Mouse (Mus musculus) heart, embryonic 14.5 days (tissue): ENCODE results near the gene Klrc2. TPM values are rescaled to one million over a fixed set of nuclear protein-coding genes. Genes with fewer than 3 reads are reported as not detected.

Source experiments
- ATAC-seq: fragments of 200-750 bp; cut with Nextera tagmentation; 2 replicates; pipeline ENCODE4 v1.8.0; 2017; ENCODE audit warnings: low read depth, moderate TSS enrichment; ENCODE audit not compliant: insufficient number of reproducible peaks, insufficient read depth, low FRiP score
- H3K27ac ChIP-seq, 2 experiments: fragments of 200-500 bp in 1 of 2; fragments of 300-500 bp in 1 of 2; sonication (generic) in 1 of 2; replicated peaks in 1 of 2; 2 replicates each; pipeline ENCODE4 v1.5.1; 2012 to 2014; ENCODE audit warnings: low read depth in 2 of 2, low read length in 2 of 2, control low read depth in 1 of 2, mild to moderate bottlenecking in 1 of 2, mixed read lengths in 1 of 2; ENCODE audit not compliant: control insufficient read depth in 1 of 2, insufficient read depth in 1 of 2
- H3K27me3 ChIP-seq: fragments of 300-500 bp; sonication (generic); 2 replicates; pipeline ENCODE4 v1.6.1; 2014; ENCODE audit warnings: mild to moderate bottlenecking, low read length, control low read depth; ENCODE audit not compliant: control insufficient read depth, insufficient read depth
- H3K36me3 ChIP-seq: fragments of 300-500 bp; sonication (generic); 2 replicates; pipeline ENCODE4 v1.6.1; 2014; ENCODE audit warnings: mild to moderate bottlenecking, control low read depth, low read length, mixed read lengths; ENCODE audit not compliant: control insufficient read depth, insufficient read depth
- H3K4me1 ChIP-seq, 2 experiments: fragments of 200-500 bp in 1 of 2; fragments of 300-500 bp in 1 of 2; sonication (generic) in 1 of 2; 2 replicates each; pipeline ENCODE4 v1.6.1; 2012 to 2014; ENCODE audit warnings: low read length in 2 of 2, control low read depth in 1 of 2, mixed read lengths in 1 of 2; ENCODE audit not compliant: control insufficient read depth in 2 of 2, insufficient read depth in 2 of 2
- H3K4me2 ChIP-seq: fragments of 300-500 bp; sonication (generic); 2 replicates; pipeline ENCODE4 v1.6.1; 2014; ENCODE audit warnings: mild to moderate bottlenecking, low read length
- H3K4me3 ChIP-seq, 2 experiments: fragments of 200-500 bp in 1 of 2; fragments of 300-500 bp in 1 of 2; sonication (generic) in 1 of 2; 2 replicates each; pipeline ENCODE4 v1.5.1; 2012 to 2014; ENCODE audit warnings: low read length in 2 of 2, mild to moderate bottlenecking in 2 of 2, control low read depth in 1 of 2, low read depth in 1 of 2, moderate library complexity in 1 of 2; ENCODE audit not compliant: control insufficient read depth in 1 of 2, insufficient read depth in 1 of 2
- H3K9ac ChIP-seq: fragments of 300-500 bp; sonication (generic); 2 replicates; pipeline ENCODE4 v1.6.1; 2014; ENCODE audit warnings: mild to moderate bottlenecking, low read length
- H3K9me3 ChIP-seq: fragments of 300-500 bp; sonication (generic); 2 replicates; pipeline ENCODE4 v1.6.1; 2016; ENCODE audit warnings: low read length, control low read depth; ENCODE audit not compliant: control insufficient read depth
- WGBS: fragments of 180-500 bp; shearing (Covaris S2); extraction: QIAGEN DNeasy Blood & Tissue Kit; methylation state at CpG from one replicate; pipeline ENCODE4 v1.1.7; 2014; 5-methylcytosine and 5-hydroxymethylcytosine counted together
- microRNA-seq: library from miRNA; unstranded; fragments of <30 nt; microRNA quantifications from one replicate; pipeline ENCODE4, GENCODE M21; 2016
- polyA plus RNA-seq: library from polyadenylated mRNA; unstranded; fragments of >200 nt; fragmentation: Nextera tagmentation; extraction: Ambion mirVana; gene quantifications from 2 replicates; pipeline ENCODE4 v1.2.1, GENCODE M21; 2014

Gene Klrc2
- polyA plus RNA-seq, 1 experiment from 2014 or later = not detected

DNA sequence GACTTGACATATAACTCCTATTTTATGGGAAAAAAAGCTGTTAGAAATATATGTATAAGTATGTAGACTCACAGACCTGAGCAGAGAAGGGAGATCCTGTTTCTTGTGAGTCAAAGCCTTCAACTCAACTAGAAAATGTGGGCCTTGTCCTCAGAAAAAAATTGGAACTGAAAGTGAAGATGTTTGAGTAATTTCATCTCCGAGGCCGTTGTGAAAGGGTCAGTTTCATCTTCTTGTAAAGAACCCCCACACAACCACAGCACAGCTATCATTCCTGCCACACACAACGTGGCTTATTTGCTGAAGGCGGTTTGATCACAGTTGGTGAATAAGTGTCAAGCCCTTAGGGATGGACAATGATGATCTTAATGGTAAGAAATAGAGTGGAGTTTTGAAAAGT, 36.8 kb downstream of the Klrc2 start, which contains the start of gene Klrk1:
Klrk1 (minus strand) TSS at position 130 of the 400 bp plus-strand sequence.
- no peak within 1 kb of the TSS for H3K4me3 ChIP-seq
- H3K27ac ChIP-seq = no peak within 1 kb of the TSS
- H3K9ac ChIP-seq = no peak within 1 kb of the TSS
- no peak for ATAC-seq
- H3K27me3 ChIP-seq = no peaks in the 10 kb centered on the region
- no peaks in the 10 kb centered on the region for H3K4me1 ChIP-seq
- no peaks in the 10 kb centered on the region for H3K36me3 ChIP-seq
- H3K9me3 ChIP-seq = no peaks in the 10 kb centered on the region
- no peak within 1 kb of the TSS for H3K4me2 ChIP-seq
- WGBS = 75% methylated on average over 4 of the region's 4 CpGs

GRCm38 (mm10) chr6:129608372-129608771, 52.1 kb downstream of the Klrc2 start:
- no peak overlapping the region for H3K4me3 ChIP-seq
- ATAC-seq = no peak
- no peak overlapping the region for H3K9ac ChIP-seq
- no peaks in the 10 kb centered on the region for H3K36me3 ChIP-seq
- no peaks in the 10 kb centered on the region for H3K4me1 ChIP-seq
- H3K27ac ChIP-seq = no peak overlapping the region
- H3K27me3 ChIP-seq = no peaks in the 10 kb centered on the region
- no peak overlapping the region for H3K4me2 ChIP-seq
- H3K9me3 ChIP-seq = no peaks in the 10 kb centered on the region

Small RNAs within 50 kb of the gene (microRNA-seq; reads per million reads assigned to microRNA genes)
- gene Mir680-1 = not detected

Other genes starting within 250 kb of the Klrc2 start
- 3.9 and 6.4 TPM in 2 replicates for gene Clec1a, start 208.7 kb downstream of the Klrc2 start, polyA plus RNA-seq
- gene Olr1, start 153.5 kb downstream of the Klrc2 start, polyA plus RNA-seq = 0.22 and 0.39 TPM in 2 replicates
- gene Tmem52b, start 148.1 kb downstream of the Klrc2 start, polyA plus RNA-seq = not detected in 2 replicates
- gene Gabarapl1, start 127.5 kb downstream of the Klrc2 start, polyA plus RNA-seq = 12.1 and 16.3 TPM in 2 replicates
- not detected in 2 replicates for gene Klre1, start 82.8 kb downstream of the Klrc2 start, polyA plus RNA-seq
- not detected in 2 replicates for gene Klrd1, start 68.9 kb downstream of the Klrc2 start, polyA plus RNA-seq
- gene Klrk1, start 36.8 kb downstream of the Klrc2 start, polyA plus RNA-seq = 0.13 TPM in 1 of 2 replicates, not detected in the other
- not detected in 2 replicates for gene Klrc3, start 17.4 kb downstream of the Klrc2 start, polyA plus RNA-seq
- gene Klrc1, start 18.3 kb upstream of the Klrc2 start, polyA plus RNA-seq = not detected in 2 replicates
- not detected in 2 replicates for gene Klri1, start 56.4 kb upstream of the Klrc2 start, polyA plus RNA-seq
- gene Klri2, start 79.8 kb upstream of the Klrc2 start, polyA plus RNA-seq = not detected in 2 replicates
- gene Gm156, start 123.6 kb upstream of the Klrc2 start, polyA plus RNA-seq = not detected in 2 replicates
- gene Gm17631, start 202.0 kb upstream of the Klrc2 start, polyA plus RNA-seq = not detected in 2 replicates
- not detected in 2 replicates for gene Klra17, start 216.0 kb upstream of the Klrc2 start, polyA plus RNA-seq